Mouse (Mus musculus): Measurements from ENCODE around the gene Ngly1.

Gene Ngly1

GRCm38 (mm10) chr14:16335835-16336417 is 86.8 kb downstream of the Ngly1 start:
- DNase-seq: no peak

GRCm38 (mm10) chr14:16347505-16347904 is 98.4 kb downstream of the Ngly1 start:
- no peak for DNase-seq

DNA sequence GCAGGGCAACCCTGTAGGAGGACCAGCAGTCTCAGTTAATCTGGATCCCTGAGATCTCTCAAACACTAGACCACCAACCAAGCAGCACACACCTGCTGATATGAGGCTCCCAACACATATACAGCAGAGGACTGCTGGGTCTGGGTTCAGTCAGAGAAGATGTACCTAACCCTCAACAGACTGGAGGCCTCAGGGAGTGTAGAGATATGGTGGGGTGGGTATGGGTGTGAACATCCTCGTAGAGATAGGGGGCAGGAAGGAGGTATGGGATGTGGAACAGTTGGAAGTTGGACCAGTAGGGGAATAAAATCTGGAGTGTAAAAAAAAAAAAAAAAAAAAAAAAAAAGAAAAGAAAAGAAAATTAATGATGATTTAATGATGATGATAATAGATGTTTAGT is 110.6 kb downstream of the Ngly1 start:
- DNase-seq: no peak
